Mouse (Mus musculus): ENCODE results near the gene Gpbp1. TPM values are rescaled to one million over a fixed set of nuclear protein-coding genes. Genes with fewer than 3 reads are reported as not detected.

Gpbp1 gene
- 97.9 and 112 TPM in 2 replicates for polyA plus RNA-seq (2014; fragmentation: Nextera tagmentation; extraction: Ambion mirVana)

GRCm38 (mm10) chr13:111489802-111490723 lies at the start of gene Gpbp1:
Gene Gpbp1 (minus strand): TSS chr13:111490111.
- peak within 1 kb of the TSS; percentile 91 for H3K4me2 ChIP-seq (ENCODE audit: low read depth, low read length)
- H3K9me3 ChIP-seq (ENCODE audit: control insufficient read depth, low read length) = no peaks in the 10 kb centered on the region
- peak within 1 kb of the TSS; percentile 93 for H3K4me3 ChIP-seq (ENCODE audit: low read depth, low read length)
- peaks cover 12% of the 10 kb centered on the region for H3K4me1 ChIP-seq (ENCODE audit: control insufficient read depth, insufficient read depth, low read length)
- peaks cover 8% of the 10 kb centered on the region for H3K27me3 ChIP-seq (ENCODE audit: control insufficient read depth, insufficient read depth, low read length)
- peak within 1 kb of the TSS; percentile 86 for H3K9ac ChIP-seq (replicated peaks; ENCODE audit: low read depth, low read length)
- H3K27ac ChIP-seq (ENCODE audit: low read depth, low read length) = peak within 1 kb of the TSS; percentile 96
- peak; percentile 94 for ATAC-seq (ENCODE audit: low read depth)
- WGBS = under 1% methylated on average over 86 of the region's 109 CpGs
- H3K36me3 ChIP-seq (ENCODE audit: control insufficient read depth, insufficient read depth, low read length) = no peaks in the 10 kb centered on the region

- no peaks in the 10 kb centered on the region for H3K4me1 ChIP-seq (ENCODE audit: control insufficient read depth, insufficient read depth, low read length)
- no peaks in the 10 kb centered on the region for H3K27me3 ChIP-seq (ENCODE audit: control insufficient read depth, insufficient read depth, low read length)
- H3K27ac ChIP-seq (ENCODE audit: low read depth, low read length) = no peak overlapping the region
- no peak for ATAC-seq (ENCODE audit: low read depth)
- no peaks in the 10 kb centered on the region for H3K9me3 ChIP-seq (ENCODE audit: control insufficient read depth, low read length)
- WGBS = 81% methylated on average over 9 of the region's 9 CpGs
- no peak overlapping the region for H3K4me3 ChIP-seq (ENCODE audit: low read depth, low read length)
- no peaks in the 10 kb centered on the region for H3K36me3 ChIP-seq (ENCODE audit: control insufficient read depth, insufficient read depth, low read length)
- H3K9ac ChIP-seq (replicated peaks; ENCODE audit: low read depth, low read length) = no peak overlapping the region
- H3K4me2 ChIP-seq (ENCODE audit: low read depth, low read length) = no peak overlapping the region
Measured at GRCm38 (mm10) chr13:111537718-111538117, 47.8 kb upstream of the Gpbp1 start.

- Histone ChIP-seq H3K27me3 (ENCODE audit: control insufficient read depth, insufficient read depth, low read length) (no peaks in the 10 kb centered on the region), H3K27ac (ENCODE audit: low read depth, low read length) (no peak overlapping the region), H3K4me1 (ENCODE audit: control insufficient read depth, insufficient read depth, low read length) (no peaks in the 10 kb centered on the region), H3K9me3 (ENCODE audit: control insufficient read depth, low read length) (no peaks in the 10 kb centered on the region), H3K36me3 (ENCODE audit: control insufficient read depth, insufficient read depth, low read length) (no peaks in the 10 kb centered on the region), H3K9ac (replicated peaks; ENCODE audit: low read depth, low read length) (no peak overlapping the region), H3K4me3 (ENCODE audit: low read depth, low read length) (no peak overlapping the region), H3K4me2 (ENCODE audit: low read depth, low read length) (no peak overlapping the region)
- no peak for ATAC-seq (ENCODE audit: low read depth)
- whole genome bisulfite sequencing = 81% methylated on average over 6 of the region's 6 CpGs
Measured at GRCm38 (mm10) chr13:111536207-111536887, 46.4 kb upstream of the Gpbp1 start.

GRCm38 (mm10) chr13:111534131-111534530 lies 44.2 kb upstream of the Gpbp1 start:
- no peak overlapping the region for H3K27ac ChIP-seq (ENCODE audit: low read depth, low read length)
- no peaks in the 10 kb centered on the region for H3K27me3 ChIP-seq (ENCODE audit: control insufficient read depth, insufficient read depth, low read length)
- H3K4me2 ChIP-seq (ENCODE audit: low read depth, low read length) = no peak overlapping the region
- no peak overlapping the region for H3K9ac ChIP-seq (replicated peaks; ENCODE audit: low read depth, low read length)
- H3K4me1 ChIP-seq (ENCODE audit: control insufficient read depth, insufficient read depth, low read length) = no peaks in the 10 kb centered on the region
- H3K4me3 ChIP-seq (ENCODE audit: low read depth, low read length) = no peak overlapping the region
- ATAC-seq (ENCODE audit: low read depth) = no peak
- H3K36me3 ChIP-seq (ENCODE audit: control insufficient read depth, insufficient read depth, low read length) = no peaks in the 10 kb centered on the region
- H3K9me3 ChIP-seq (ENCODE audit: control insufficient read depth, low read length) = no peaks in the 10 kb centered on the region
- WGBS = 66% methylated on average over 6 of the region's 6 CpGs

GRCm38 (mm10) chr13:111532178-111532948 lies 42.5 kb upstream of the Gpbp1 start:
- H3K4me3 ChIP-seq (ENCODE audit: low read depth, low read length) = no peak overlapping the region
- ATAC-seq (ENCODE audit: low read depth) = no peak
- H3K4me2 ChIP-seq (ENCODE audit: low read depth, low read length) = no peak overlapping the region
- 90% methylated on average over 16 of the region's 16 CpGs for WGBS
- H3K4me1 ChIP-seq (ENCODE audit: control insufficient read depth, insufficient read depth, low read length) = no peaks in the 10 kb centered on the region
- H3K36me3 ChIP-seq (ENCODE audit: control insufficient read depth, insufficient read depth, low read length) = no peaks in the 10 kb centered on the region
- no peaks in the 10 kb centered on the region for H3K9me3 ChIP-seq (ENCODE audit: control insufficient read depth, low read length)
- no peak overlapping the region for H3K27ac ChIP-seq (ENCODE audit: low read depth, low read length)
- no peak overlapping the region for H3K9ac ChIP-seq (replicated peaks; ENCODE audit: low read depth, low read length)
- no peaks in the 10 kb centered on the region for H3K27me3 ChIP-seq (ENCODE audit: control insufficient read depth, insufficient read depth, low read length)

- Histone ChIP-seq H3K36me3 (ENCODE audit: control insufficient read depth, insufficient read depth, low read length) (no peaks in the 10 kb centered on the region), H3K4me1 (ENCODE audit: control insufficient read depth, insufficient read depth, low read length) (no peaks in the 10 kb centered on the region), H3K9me3 (ENCODE audit: control insufficient read depth, low read length) (no peaks in the 10 kb centered on the region), H3K4me2 (ENCODE audit: low read depth, low read length) (no peak overlapping the region), H3K4me3 (ENCODE audit: low read depth, low read length) (no peak overlapping the region), H3K9ac (replicated peaks; ENCODE audit: low read depth, low read length) (no peak overlapping the region), H3K27me3 (ENCODE audit: control insufficient read depth, insufficient read depth, low read length) (no peaks in the 10 kb centered on the region), H3K27ac (ENCODE audit: low read depth, low read length) (no peak overlapping the region)
- no peak for ATAC-seq (ENCODE audit: low read depth)
- WGBS = 88% methylated on average over 1 of the region's 1 CpGs
Measured at GRCm38 (mm10) chr13:111531701-111532100, 41.8 kb upstream of the Gpbp1 start.

GRCm38 (mm10) chr13:111524277-111524676 lies 34.4 kb upstream of the Gpbp1 start:
- Histone ChIP-seq H3K9me3 (ENCODE audit: control insufficient read depth, low read length) (no peaks in the 10 kb centered on the region), H3K36me3 (ENCODE audit: control insufficient read depth, insufficient read depth, low read length) (no peaks in the 10 kb centered on the region), H3K4me3 (ENCODE audit: low read depth, low read length) (no peak overlapping the region), H3K27ac (ENCODE audit: low read depth, low read length) (no peak overlapping the region), H3K4me2 (ENCODE audit: low read depth, low read length) (no peak overlapping the region), H3K9ac (replicated peaks; ENCODE audit: low read depth, low read length) (no peak overlapping the region), H3K4me1 (ENCODE audit: control insufficient read depth, insufficient read depth, low read length) (no peaks in the 10 kb centered on the region), H3K27me3 (ENCODE audit: control insufficient read depth, insufficient read depth, low read length) (no peaks in the 10 kb centered on the region)
- no peak for ATAC-seq (ENCODE audit: low read depth)
- 100% methylated on average over 2 of the region's 2 CpGs for WGBS

GRCm38 (mm10) chr13:111522336-111522735 lies 32.4 kb upstream of the Gpbp1 start:
- 84% methylated on average over 9 of the region's 9 CpGs for WGBS
- no peaks in the 10 kb centered on the region for H3K36me3 ChIP-seq (ENCODE audit: control insufficient read depth, insufficient read depth, low read length)
- H3K27ac ChIP-seq (ENCODE audit: low read depth, low read length) = no peak overlapping the region

More at GRCm38 (mm10) chr13:111522336-111522735, 32.4 kb upstream of the Gpbp1 start:
- no peaks in the 10 kb centered on the region for H3K27me3 ChIP-seq (ENCODE audit: control insufficient read depth, insufficient read depth, low read length)
- no peaks in the 10 kb centered on the region for H3K4me1 ChIP-seq (ENCODE audit: control insufficient read depth, insufficient read depth, low read length)
- no peak overlapping the region for H3K4me2 ChIP-seq (ENCODE audit: low read depth, low read length)
- H3K9ac ChIP-seq (replicated peaks; ENCODE audit: low read depth, low read length) = no peak overlapping the region
- no peaks in the 10 kb centered on the region for H3K9me3 ChIP-seq (ENCODE audit: control insufficient read depth, low read length)
- no peak overlapping the region for H3K4me3 ChIP-seq (ENCODE audit: low read depth, low read length)
- no peak for ATAC-seq (ENCODE audit: low read depth)
